Mouse (Mus musculus) activated CD4-positive, CD25-positive, alpha-beta regulatory T cell, adult 9 weeks (primary cell): ENCODE results near the gene Gpc6. TPM values are rescaled to one million over a fixed set of nuclear protein-coding genes. Genes with fewer than 3 reads are reported as not detected.

ENCODE experiments used
- polyA plus RNA-seq: library from polyadenylated mRNA; unstranded; fragments of 100-300 nt; shearing (Covaris generic); gene quantifications from one replicate; pipeline ENCODE4 v1.2.1, GENCODE M21; 2017

The Gpc6 gene
- 0.11 TPM for polyA plus RNA-seq

DNA sequence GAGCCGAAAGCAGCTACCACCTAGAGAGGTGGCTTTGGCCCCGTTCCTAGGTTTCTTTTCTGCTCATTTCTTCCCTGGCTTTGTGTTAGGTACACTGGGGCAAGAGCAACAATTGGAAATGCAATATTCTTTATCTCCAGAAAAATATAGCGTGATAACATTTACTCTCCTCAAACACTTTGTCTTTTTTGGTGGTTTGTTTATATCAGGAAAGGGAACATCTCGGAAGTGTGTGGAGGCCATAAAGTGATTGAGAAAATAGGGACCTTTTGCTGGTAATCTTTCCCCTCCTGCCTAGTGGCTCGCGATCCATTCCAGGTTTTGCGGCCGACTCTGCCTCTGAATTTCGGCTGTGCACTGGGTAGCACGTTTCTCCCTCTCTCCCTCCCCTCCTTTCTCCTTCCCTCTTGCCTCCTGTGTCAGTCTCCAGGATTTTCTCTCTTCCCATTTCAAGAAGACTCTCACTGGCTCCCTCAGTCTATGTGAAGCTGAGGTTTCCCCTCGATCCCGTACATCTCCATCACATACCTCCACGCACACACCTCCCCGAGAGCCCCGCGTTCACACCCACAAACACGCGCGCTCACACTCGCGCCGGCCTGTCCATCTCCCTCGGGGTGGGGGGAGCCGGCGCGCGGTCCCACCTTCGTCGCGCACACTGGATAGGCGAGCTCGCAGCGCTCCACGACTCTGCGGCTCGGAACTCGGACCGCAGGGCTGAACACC, at the start of gene Gpc6:
Gene Gpc6, plus strand, starts transcription at position 440 of the 726 bp plus-strand sequence.

